Mouse (Mus musculus) embryonic facial prominence, embryonic 14.5 days (tissue): ENCODE measurements around the gene Dlg2. TPM values are rescaled to one million over a fixed set of nuclear protein-coding genes. Genes with fewer than 3 reads are reported as not detected.

Experiments
- ATAC-seq: fragments of 200-750 bp; cut with Nextera tagmentation; 2 replicates; pipeline ENCODE4 v1.8.0; 2017; ENCODE audit warnings: low read depth, moderate number of reproducible peaks, moderate TSS enrichment
- DNase-seq: peaks from one replicate; pipeline ENCODE4 v3.0.0-alpha.2; 2015; ENCODE audit warnings: low spot score
- H3K27ac ChIP-seq: fragments of 300-500 bp; sonication (generic); replicated peaks from 2 replicates; pipeline ENCODE4 v1.5.1; 2014; ENCODE audit warnings: low read depth, mild to moderate bottlenecking, low read length, moderate library complexity
- H3K27me3 ChIP-seq: fragments of 300-500 bp; sonication (generic); replicated peaks from 2 replicates; pipeline ENCODE4 v1.6.1; 2014; ENCODE audit warnings: low read length; ENCODE audit not compliant: control insufficient read depth, insufficient read depth
- H3K36me3 ChIP-seq: fragments of 300-500 bp; sonication (generic); 2 replicates; pipeline ENCODE4 v1.6.1; 2014; ENCODE audit warnings: low read length, mixed read lengths; ENCODE audit not compliant: control insufficient read depth, insufficient read depth
- H3K4me1 ChIP-seq: fragments of 300-500 bp; sonication (generic); 2 replicates; pipeline ENCODE4 v1.6.1; 2014; ENCODE audit warnings: antibody characterized with exemption, low read length; ENCODE audit not compliant: control insufficient read depth, insufficient read depth
- H3K4me2 ChIP-seq: fragments of 300-500 bp; sonication (generic); 2 replicates; pipeline ENCODE4 v1.6.1; 2014; ENCODE audit warnings: low read depth, mild to moderate bottlenecking, low read length, moderate library complexity, mixed read lengths
- H3K4me3 ChIP-seq: fragments of 300-500 bp; sonication (generic); 2 replicates; pipeline ENCODE4 v1.5.1; 2014; ENCODE audit warnings: low read depth, mild to moderate bottlenecking, low read length
- H3K9ac ChIP-seq: fragments of 300-500 bp; sonication (generic); 2 replicates; pipeline ENCODE4 v1.6.1; 2014; ENCODE audit warnings: low read depth, mild to moderate bottlenecking, low read length, moderate library complexity, mixed read lengths
- H3K9me3 ChIP-seq: fragments of 300-500 bp; sonication (generic); 2 replicates; pipeline ENCODE4 v1.6.1; 2016; ENCODE audit warnings: low read length; ENCODE audit not compliant: control insufficient read depth
- WGBS: fragments of 180-500 bp; shearing (Covaris S2); extraction: QIAGEN DNeasy Blood & Tissue Kit; methylation state at CpG from one replicate; pipeline ENCODE4 v1.1.7; 2014; 5-methylcytosine and 5-hydroxymethylcytosine counted together
- polyA plus RNA-seq: library from polyadenylated mRNA; unstranded; fragments of >200 nt; fragmentation: Nextera tagmentation; extraction: Ambion mirVana; gene quantifications from 2 replicates; pipeline ENCODE4 v1.2.1, GENCODE M21; 2014

Dlg2 gene
- polyA plus RNA-seq, 1 experiment from 2014 or later = 5.1 TPM

GRCm38 (mm10) chr7:92370521-92370920 is 1894.0 kb downstream of the Dlg2 start:
- H3K9ac ChIP-seq = no peak overlapping the region

GRCm38 (mm10) chr7:92371638-92372037 is 1895.2 kb downstream of the Dlg2 start:
- ATAC-seq = no peak
- Histone ChIP-seq H3K4me3 (no peak overlapping the region), H3K36me3 (no peaks in the 10 kb centered on the region), H3K4me2 (no peak overlapping the region), H3K27me3 (no peaks in the 10 kb centered on the region), H3K9ac (no peak overlapping the region), H3K9me3 (no peaks in the 10 kb centered on the region), H3K27ac (no peak overlapping the region), H3K4me1 (no peaks in the 10 kb centered on the region)
- no peak for DNase-seq
- 61% methylated on average over 4 of the region's 4 CpGs for WGBS

More at GRCm38 (mm10) chr7:92370521-92370920, 1894.0 kb downstream of the Dlg2 start:
- ATAC-seq (no peak), DNase-seq (no peak)
- H3K9me3 ChIP-seq = no peaks in the 10 kb centered on the region
- H3K4me3 ChIP-seq = no peak overlapping the region
- no peaks in the 10 kb centered on the region for H3K4me1 ChIP-seq
- no peak overlapping the region for H3K4me2 ChIP-seq
- no peaks in the 10 kb centered on the region for H3K36me3 ChIP-seq
- no peaks in the 10 kb centered on the region for H3K27me3 ChIP-seq
- H3K27ac ChIP-seq = no peak overlapping the region

- H3K4me3 ChIP-seq = no peak overlapping the region
- WGBS = 86% methylated on average over 5 of the region's 5 CpGs
- H3K9me3 ChIP-seq = no peaks in the 10 kb centered on the region
- no peaks in the 10 kb centered on the region for H3K4me1 ChIP-seq
- no peak overlapping the region for H3K9ac ChIP-seq
- no peak for ATAC-seq
- no peaks in the 10 kb centered on the region for H3K36me3 ChIP-seq
- DNase-seq = no peak
- H3K4me2 ChIP-seq = no peak overlapping the region
- H3K27ac ChIP-seq = no peak overlapping the region
- H3K27me3 ChIP-seq = no peaks in the 10 kb centered on the region
Measured at GRCm38 (mm10) chr7:92373863-92374357, 1897.4 kb downstream of the Dlg2 start.

GRCm38 (mm10) chr7:92383913-92384484 is 1907.5 kb downstream of the Dlg2 start:
- no peaks in the 10 kb centered on the region for H3K36me3 ChIP-seq
- ATAC-seq = no peak
- 52% methylated on average over 5 of the region's 5 CpGs for WGBS
- no peak overlapping the region for H3K4me2 ChIP-seq
- no peaks in the 10 kb centered on the region for H3K4me1 ChIP-seq
- no peaks in the 10 kb centered on the region for H3K9me3 ChIP-seq
- H3K4me3 ChIP-seq = no peak overlapping the region
- no peak for DNase-seq
- no peak overlapping the region for H3K9ac ChIP-seq
- peak overlapping the region; percentile 44; the same call in 1 of the 2 replicates for H3K27ac ChIP-seq
- H3K27me3 ChIP-seq = no peaks in the 10 kb centered on the region

GRCm38 (mm10) chr7:92392052-92392640 is 1915.7 kb downstream of the Dlg2 start:
- no peak overlapping the region for H3K4me2 ChIP-seq
- H3K36me3 ChIP-seq = no peaks in the 10 kb centered on the region
- H3K27ac ChIP-seq = peak overlapping the region; percentile 44
- H3K27me3 ChIP-seq = no peaks in the 10 kb centered on the region
- H3K4me1 ChIP-seq = 0 out of 2 replicates have a peak, but pooled peaks cover 4% of the 10 kb centered on the region
- H3K4me3 ChIP-seq = no peak overlapping the region
- 60% methylated on average over 6 of the region's 6 CpGs for WGBS
- H3K9ac ChIP-seq = no peak overlapping the region
- DNase-seq (peak; percentile 63), ATAC-seq (no peak; the same call in 1 of the 2 replicates)
- H3K9me3 ChIP-seq = no peaks in the 10 kb centered on the region

- Histone ChIP-seq H3K9me3 (no peaks in the 10 kb centered on the region), H3K4me1 (0 out of 2 replicates have a peak, but pooled peaks cover 4% of the 10 kb centered on the region), H3K9ac (no peak overlapping the region), H3K4me2 (no peak overlapping the region), H3K27me3 (no peaks in the 10 kb centered on the region), H3K27ac (no peak overlapping the region), H3K36me3 (no peaks in the 10 kb centered on the region), H3K4me3 (no peak overlapping the region)
- WGBS = 58% methylated on average over 1 of the region's 1 CpGs
- no peak for DNase-seq
- ATAC-seq = no peak
Measured at GRCm38 (mm10) chr7:92396783-92397182, 1920.3 kb downstream of the Dlg2 start.

GRCm38 (mm10) chr7:92398841-92399240 is 1922.4 kb downstream of the Dlg2 start:
- H3K4me2 ChIP-seq = no peak overlapping the region
- no peak overlapping the region for H3K9ac ChIP-seq
- no peak for DNase-seq
- H3K9me3 ChIP-seq = no peaks in the 10 kb centered on the region
- no peak overlapping the region for H3K4me3 ChIP-seq
- no peak for ATAC-seq
- no peak overlapping the region for H3K27ac ChIP-seq
- H3K4me1 ChIP-seq = no peaks in the 10 kb centered on the region
- no peaks in the 10 kb centered on the region for H3K36me3 ChIP-seq
- WGBS = 65% methylated on average over 1 of the region's 1 CpGs
- no peaks in the 10 kb centered on the region for H3K27me3 ChIP-seq

GRCm38 (mm10) chr7:92400551-92400950 is 1924.1 kb downstream of the Dlg2 start:
- WGBS = 37% methylated on average over 1 of the region's 1 CpGs
- no peaks in the 10 kb centered on the region for H3K9me3 ChIP-seq
- H3K4me3 ChIP-seq = no peak overlapping the region
- H3K36me3 ChIP-seq = no peaks in the 10 kb centered on the region
- no peaks in the 10 kb centered on the region for H3K4me1 ChIP-seq
- H3K27me3 ChIP-seq = no peaks in the 10 kb centered on the region
- no peak overlapping the region for H3K4me2 ChIP-seq
- no peak overlapping the region; the same call in 1 of the 2 replicates for H3K27ac ChIP-seq
- H3K9ac ChIP-seq = no peak overlapping the region
- DNase-seq (peak; percentile 50), ATAC-seq (no peak)
